8 mouse cellular contexts compared by ENCODE assay signal in genomic region chr9:119340212-119340580, GRCm38 (mm10). TPM values are rescaled to one million over a fixed set of nuclear protein-coding genes. Genes with fewer than 3 reads are reported as not detected.
DNase-seq lines count a peak whose midpoint lies in the region; ATAC-seq and TF ChIP-seq lines count a peak whose summit lies in the region.

No protein-coding gene starts in this region.

- ATAC-seq in embryonic facial prominence, embryonic 15.5 days (ENCODE audit: insufficient number of reproducible peaks, low FRiP score, low TSS enrichment, low read depth) = no peak
- no peak for ATAC-seq in limb, embryonic 12.5 days (ENCODE audit: insufficient number of reproducible peaks, insufficient read depth, low FRiP score, low TSS enrichment, low read depth)
- no peak for ATAC-seq in neural tube, embryonic 14.5 days (ENCODE audit: low read depth)

- no peak for DNase-seq in lung, adult 2 months
- DNase-seq in lung, postnatal 14 days = no peak
- no peak for DNase-seq in frontal cortex, postnatal 10 days (ENCODE audit: low spot score in 2 of 2)
- DNase-seq in frontal cortex, postnatal 36 days (ENCODE audit: low spot score in 2 of 2) = no peak
- DNase-seq in lung, postnatal 4 days = no peak

- peaks cover 7% of the 10 kb centered on the region for H3K4me1 ChIP-seq in lung, adult 2 months (ENCODE audit: control insufficient read depth, insufficient read depth, low read length)
- H3K4me1 ChIP-seq in embryonic facial prominence, embryonic 15.5 days = peaks cover 32% of the 10 kb centered on the region
- peaks cover 14% of the 10 kb centered on the region for H3K4me1 ChIP-seq in limb, embryonic 12.5 days (replicated peaks)
- H3K4me1 ChIP-seq in neural tube, embryonic 14.5 days (ENCODE audit: control insufficient read depth, insufficient read depth, low read length) = peaks cover 14% of the 10 kb centered on the region

- no peak for TF ChIP-seq POLR2A in lung, adult 2 months (IDR thresholded peaks at IDR 0.05; ENCODE audit: borderline replicate concordance, extremely low read depth, low read depth, low read length)

- no peaks in the 10 kb centered on the region for H3K27me3 ChIP-seq in embryonic facial prominence, embryonic 15.5 days
- peaks cover 4% of the 10 kb centered on the region; the same call in 1 of the 2 replicates for H3K27me3 ChIP-seq in limb, embryonic 12.5 days
- H3K27me3 ChIP-seq in neural tube, embryonic 14.5 days (ENCODE audit: control insufficient read depth, insufficient read depth, low read length) = no peaks in the 10 kb centered on the region

- peaks cover 41% of the 10 kb centered on the region for H3K36me3 ChIP-seq in embryonic facial prominence, embryonic 15.5 days
- H3K36me3 ChIP-seq in limb, embryonic 12.5 days = peaks cover 23% of the 10 kb centered on the region
- peaks cover 17% of the 10 kb centered on the region for H3K36me3 ChIP-seq in neural tube, embryonic 14.5 days (ENCODE audit: control insufficient read depth, insufficient read depth, low read length)

- H3K4me2 ChIP-seq in embryonic facial prominence, embryonic 15.5 days (replicated peaks) = peak overlapping the region; percentile 75
- H3K4me2 ChIP-seq in limb, embryonic 12.5 days = peak overlapping the region; percentile 77
- peak overlapping the region; percentile 66 for H3K4me2 ChIP-seq in neural tube, embryonic 14.5 days (ENCODE audit: low read depth, low read length)

- peak overlapping the region; percentile 91 for H3K4me3 ChIP-seq in lung, adult 2 months (replicated peaks; ENCODE audit: extremely low read depth, low read depth, low read length)
- peak overlapping the region; percentile 88 for H3K4me3 ChIP-seq in embryonic facial prominence, embryonic 15.5 days (replicated peaks)
- H3K4me3 ChIP-seq in limb, embryonic 12.5 days (replicated peaks) = peak overlapping the region; percentile 84
- H3K4me3 ChIP-seq in neural tube, embryonic 14.5 days (ENCODE audit: low read depth, low read length) = peak overlapping the region; percentile 74

- peak overlapping the region; percentile 94 for H3K27ac ChIP-seq in embryonic facial prominence, embryonic 15.5 days (replicated peaks)
- peak overlapping the region; percentile 91 for H3K27ac ChIP-seq in limb, embryonic 12.5 days
- peak overlapping the region; percentile 55; the same call in 1 of the 2 replicates for H3K27ac ChIP-seq in neural tube, embryonic 14.5 days (ENCODE audit: low read depth, low read length)

- peak overlapping the region; percentile 63 for H3K9ac ChIP-seq in embryonic facial prominence, embryonic 15.5 days
- H3K9ac ChIP-seq in limb, embryonic 12.5 days (replicated peaks) = peak overlapping the region; percentile 66; the same call in 1 of the 2 replicates
- no peak overlapping the region for H3K9ac ChIP-seq in neural tube, embryonic 14.5 days (replicated peaks; ENCODE audit: low read depth, low read length)

- no peaks in the 10 kb centered on the region for H3K9me3 ChIP-seq in embryonic facial prominence, embryonic 15.5 days (replicated peaks)
- H3K9me3 ChIP-seq in limb, embryonic 12.5 days = no peaks in the 10 kb centered on the region
- no peaks in the 10 kb centered on the region for H3K9me3 ChIP-seq in neural tube, embryonic 14.5 days (ENCODE audit: control insufficient read depth, low read length)

- WGBS in lung, adult 2 months = 2% methylated on average over 8 of the region's 8 CpGs
- WGBS in embryonic facial prominence, embryonic 15.5 days = 4% methylated on average over 8 of the region's 8 CpGs
- WGBS in limb, embryonic 12.5 days = 5% methylated on average over 8 of the region's 8 CpGs
- WGBS in neural tube, embryonic 14.5 days = 4% methylated on average over 8 of the region's 8 CpGs

- no peak for TF ChIP-seq CTCF in lung, adult 2 months (IDR thresholded peaks at IDR 0.05; ENCODE audit: insufficient read depth, low read length)

RNA-seq across cellular contexts. Expression of gene Acaa1a, which starts 0.7 kb away (rescaled TPM):
- polyA plus RNA-seq in lung, adult 2 months (2012; rRNA removed) = 216 and 282 TPM in 2 replicates
- 117 and 120 TPM in 2 replicates for polyA plus RNA-seq in embryonic facial prominence, embryonic 15.5 days (2015; fragmentation: Nextera tagmentation; extraction: Ambion mirVana)
- polyA plus RNA-seq in limb, embryonic 12.5 days (2016; fragmentation: Nextera tagmentation; extraction: Ambion mirVana) = 81.3 and 81.6 TPM in 2 replicates
- polyA plus RNA-seq in neural tube, embryonic 14.5 days (2014; fragmentation: Nextera tagmentation; extraction: Ambion mirVana) = 95.4 and 100 TPM in 2 replicates

RNA-seq across cellular contexts. Expression of gene Myd88, which starts 1.0 kb away (rescaled TPM):
- polyA plus RNA-seq in lung, adult 2 months (2012; rRNA removed) = 29.3 and 38.5 TPM in 2 replicates
- 32.1 and 33.1 TPM in 2 replicates for polyA plus RNA-seq in embryonic facial prominence, embryonic 15.5 days (2015; fragmentation: Nextera tagmentation; extraction: Ambion mirVana)
- polyA plus RNA-seq in limb, embryonic 12.5 days (2016; fragmentation: Nextera tagmentation; extraction: Ambion mirVana) = 9.2 and 9.9 TPM in 2 replicates
- 2.8 and 6.4 TPM in 2 replicates for polyA plus RNA-seq in neural tube, embryonic 14.5 days (2014; fragmentation: Nextera tagmentation; extraction: Ambion mirVana)

RNA-seq across cellular contexts. Expression of gene Xylb, which starts 17.0 kb away (rescaled TPM):
- polyA plus RNA-seq in lung, adult 2 months (2012; rRNA removed) = 6.7 and 7.0 TPM in 2 replicates
- 5.5 and 7.7 TPM in 2 replicates for polyA plus RNA-seq in embryonic facial prominence, embryonic 15.5 days (2015; fragmentation: Nextera tagmentation; extraction: Ambion mirVana)
- polyA plus RNA-seq in limb, embryonic 12.5 days (2016; fragmentation: Nextera tagmentation; extraction: Ambion mirVana) = 7.6 and 8.3 TPM in 2 replicates
- 2.5 and 3.8 TPM in 2 replicates for polyA plus RNA-seq in neural tube, embryonic 14.5 days (2014; fragmentation: Nextera tagmentation; extraction: Ambion mirVana)

RNA-seq across cellular contexts. Expression of gene Oxsr1, which starts 18.0 kb away (rescaled TPM):
- 13.1 and 19.8 TPM in 2 replicates for polyA plus RNA-seq in lung, adult 2 months (2012; rRNA removed)
- 11.8 and 12.1 TPM in 2 replicates for polyA plus RNA-seq in embryonic facial prominence, embryonic 15.5 days (2015; fragmentation: Nextera tagmentation; extraction: Ambion mirVana)
- polyA plus RNA-seq in limb, embryonic 12.5 days (2016; fragmentation: Nextera tagmentation; extraction: Ambion mirVana) = 16.0 and 17.0 TPM in 2 replicates
- polyA plus RNA-seq in neural tube, embryonic 14.5 days (2014; fragmentation: Nextera tagmentation; extraction: Ambion mirVana) = 16.2 and 17.0 TPM in 2 replicates

RNA-seq across cellular contexts. Expression of gene Slc22a14, which starts 25.2 kb away (rescaled TPM):
- 0.80 and 0.99 TPM in 2 replicates for polyA plus RNA-seq in lung, adult 2 months (2012; rRNA removed)
- 0.08 TPM in 1 of 2 replicates, not detected in the other for polyA plus RNA-seq in embryonic facial prominence, embryonic 15.5 days (2015; fragmentation: Nextera tagmentation; extraction: Ambion mirVana)
- polyA plus RNA-seq in limb, embryonic 12.5 days (2016; fragmentation: Nextera tagmentation; extraction: Ambion mirVana) = not detected in 2 replicates
- polyA plus RNA-seq in neural tube, embryonic 14.5 days (2014; fragmentation: Nextera tagmentation; extraction: Ambion mirVana) = not detected in 2 replicates
